Mouse (Mus musculus) neural tube, embryonic 15.5 days (tissue): ENCODE data around the gene Atox1. TPM values are rescaled to one million over a fixed set of nuclear protein-coding genes. Genes with fewer than 3 reads are reported as not detected.
"Not testable (repeated sequence)": the region's sequence is repeated elsewhere in the genome, so short reads cannot be mapped to it uniquely, and the experiment has no call there.

Experiments used
- ATAC-seq: fragments of 200-750 bp; cut with Nextera tagmentation; 2 replicates; pipeline ENCODE4 v1.8.0; 2017; ENCODE audit warnings: mild to moderate bottlenecking, moderate TSS enrichment, moderate library complexity; ENCODE audit not compliant: low FRiP score
- H3K27ac ChIP-seq: fragments of 300-500 bp; sonication (generic); replicated peaks from 2 replicates; pipeline ENCODE4 v1.5.1; 2015; ENCODE audit warnings: mild to moderate bottlenecking, inconsistent platforms
- H3K27me3 ChIP-seq: fragments of 300-500 bp; sonication (generic); replicated peaks from 2 replicates; pipeline ENCODE4 v1.6.1; 2015; ENCODE audit warnings: inconsistent platforms
- H3K36me3 ChIP-seq: fragments of 300-500 bp; sonication (generic); 2 replicates; pipeline ENCODE4 v1.6.1; 2015; ENCODE audit warnings: inconsistent platforms
- H3K4me1 ChIP-seq: fragments of 300-500 bp; sonication (generic); 2 replicates; pipeline ENCODE4 v1.6.1; 2015; ENCODE audit warnings: inconsistent platforms
- H3K4me2 ChIP-seq: fragments of 300-500 bp; sonication (generic); 2 replicates; pipeline ENCODE4 v1.6.1; 2015; ENCODE audit warnings: inconsistent platforms, mild to moderate bottlenecking, moderate library complexity
- H3K4me3 ChIP-seq: fragments of 300-500 bp; sonication (generic); replicated peaks from 2 replicates; pipeline ENCODE4 v1.5.1; 2015; ENCODE audit warnings: mild to moderate bottlenecking, inconsistent platforms
- H3K9ac ChIP-seq: fragments of 300-500 bp; sonication (generic); replicated peaks from 2 replicates; pipeline ENCODE4 v1.6.1; 2015; ENCODE audit warnings: mild to moderate bottlenecking, inconsistent platforms
- H3K9me3 ChIP-seq: fragments of 300-500 bp; sonication (generic); replicated peaks from 2 replicates; pipeline ENCODE4 v1.6.1; 2016; ENCODE audit warnings: inconsistent platforms
- WGBS: fragments of 180-500 bp; shearing (Covaris S2); methylation state at CpG from one replicate; pipeline ENCODE4 v1.1.7; 2015; ENCODE audit warnings: mixed read lengths; 5-methylcytosine and 5-hydroxymethylcytosine counted together
- polyA plus RNA-seq: library from polyadenylated mRNA; unstranded; fragments of >200 nt; fragmentation: Nextera tagmentation; extraction: Ambion mirVana; gene quantifications from 2 replicates; pipeline ENCODE4 v1.2.1, GENCODE M21; 2015

Gene Atox1
- polyA plus RNA-seq, 1 experiment from 2014 or later, result 338 TPM

DNA sequence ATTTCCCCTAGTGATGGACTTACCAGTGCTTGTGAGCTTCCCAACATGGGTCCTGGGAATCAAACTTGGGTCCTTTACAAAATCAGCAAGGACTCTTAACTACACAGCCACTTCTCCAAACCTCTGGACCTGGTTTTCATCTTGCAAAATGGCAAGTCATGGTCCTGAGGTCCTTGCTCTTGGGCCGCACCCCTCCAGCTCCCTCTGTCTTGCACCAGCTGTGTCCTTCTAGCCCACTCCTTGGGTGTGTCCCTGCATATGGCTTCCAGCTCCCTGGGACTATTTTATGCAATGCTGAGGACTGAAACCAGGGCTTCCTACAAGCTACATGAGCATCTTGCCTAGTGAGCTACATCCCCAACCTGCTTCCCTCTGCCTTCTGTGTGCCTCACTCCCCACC, 38.1 kb downstream of the Atox1 start, which contains the start of gene Sparc:
Sparc (minus strand) TSS at position 206 of the 400 bp plus-strand sequence.
- H3K4me1 ChIP-seq, result peaks cover 41% of the 10 kb centered on the region
- peak within 1 kb of the TSS; percentile 51; the same call in 1 of the 2 replicates for H3K27ac ChIP-seq
- H3K4me2 ChIP-seq, result no peak within 1 kb of the TSS
- H3K36me3 ChIP-seq, result no peaks in the 10 kb centered on the region
- WGBS, result 96% methylated on average over 1 of the region's 1 CpGs
- no peak within 1 kb of the TSS for H3K4me3 ChIP-seq
- no peaks in the 10 kb centered on the region for H3K9me3 ChIP-seq
- no peaks in the 10 kb centered on the region for H3K27me3 ChIP-seq
- ATAC-seq, result no peak
- H3K9ac ChIP-seq, result no peak within 1 kb of the TSS

DNA sequence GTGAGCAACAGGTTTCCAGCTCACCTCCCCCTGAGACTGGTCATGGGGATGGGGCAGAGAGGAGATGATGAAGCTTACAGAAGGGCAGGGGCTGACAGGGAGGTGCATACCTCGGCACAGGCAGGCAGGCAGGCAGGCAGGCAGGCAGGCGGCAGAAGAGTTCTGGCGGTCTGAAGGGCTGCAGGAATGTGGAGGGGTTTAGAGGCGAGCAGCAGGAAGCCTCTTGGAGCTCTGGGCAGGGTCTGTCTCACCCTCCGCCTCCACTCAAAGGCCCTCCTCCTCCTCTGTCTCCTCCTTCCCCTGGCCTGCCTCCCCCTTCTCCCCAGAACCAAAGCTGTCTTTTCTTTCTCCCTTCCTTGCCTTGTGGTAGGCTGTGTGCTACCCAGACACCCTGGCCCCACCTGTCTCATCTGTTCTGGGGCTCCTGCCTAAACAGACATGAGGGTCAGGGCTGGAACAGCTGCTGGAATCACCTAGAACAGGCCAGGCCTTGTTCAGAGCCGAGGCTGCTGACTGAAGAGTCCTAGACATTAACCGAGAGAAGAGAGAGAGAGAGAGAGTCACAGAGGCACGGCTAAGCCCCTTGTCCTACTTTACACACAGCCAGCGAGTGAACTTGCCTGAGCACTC, 41.2 kb downstream of the Atox1 start:
- Histone ChIP-seq H3K27ac (peak overlapping the region; percentile 80), H3K4me3 (peak overlapping the region; percentile 42), H3K9me3 (no peaks in the 10 kb centered on the region), H3K27me3 (no peaks in the 10 kb centered on the region), H3K4me2 (peak overlapping the region; percentile 56), H3K4me1 (peaks cover 48% of the 10 kb centered on the region), H3K36me3 (no peaks in the 10 kb centered on the region), H3K9ac (peak overlapping the region; percentile 31)
- 11% methylated on average over 9 of the region's 9 CpGs for WGBS
- peak; percentile 67 for ATAC-seq

DNA sequence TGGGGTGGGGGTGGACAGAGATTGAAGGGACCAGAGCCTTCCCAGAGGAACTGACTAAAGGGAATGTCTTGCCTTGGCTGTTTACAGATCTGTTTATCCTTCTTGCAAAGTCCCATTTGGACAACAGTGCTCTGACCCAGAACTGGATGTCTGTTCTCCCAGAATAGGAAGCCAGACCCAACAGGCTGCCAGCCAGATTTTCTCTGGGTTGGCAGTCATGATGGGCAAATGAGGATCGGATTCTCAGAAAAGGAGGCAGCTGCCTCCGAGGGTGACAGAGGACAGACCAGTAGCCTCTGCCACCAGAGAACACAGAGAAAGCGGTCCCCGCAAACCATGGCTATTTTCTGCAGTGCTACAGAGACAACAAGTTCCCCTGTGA, 41.8 kb downstream of the Atox1 start:
- Histone ChIP-seq H3K4me1 (peaks cover 44% of the 10 kb centered on the region), H3K4me2 (peak overlapping the region; percentile 56), H3K27ac (peak overlapping the region; percentile 80), H3K9me3 (no peaks in the 10 kb centered on the region), H3K27me3 (no peaks in the 10 kb centered on the region), H3K4me3 (peak overlapping the region; percentile 42), H3K36me3 (no peaks in the 10 kb centered on the region), H3K9ac (peak overlapping the region; percentile 31)
- 0 out of 2 replicates have a peak, but pooled peaks have one; percentile 11 for ATAC-seq
- 11% methylated on average over 4 of the region's 4 CpGs for WGBS

DNA sequence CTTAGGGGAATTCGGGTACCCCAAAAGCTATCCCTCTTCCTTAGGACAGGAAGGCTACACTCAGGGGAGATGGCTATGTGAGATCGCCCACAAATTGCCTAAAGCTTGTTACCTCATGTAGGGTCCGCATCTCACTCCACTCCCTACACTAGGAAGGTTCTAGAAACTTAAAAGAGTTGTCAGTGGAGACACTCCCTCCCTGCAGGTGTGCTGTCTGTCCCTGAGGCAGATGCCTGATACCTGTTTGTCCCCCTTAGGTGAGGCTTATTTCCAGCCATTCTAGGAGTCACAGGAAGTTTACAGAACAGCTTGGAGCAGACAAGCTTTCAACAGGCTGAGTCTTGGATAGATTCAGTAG, 42.4 kb downstream of the Atox1 start:
- no peaks in the 10 kb centered on the region for H3K36me3 ChIP-seq
- 13% methylated on average over 3 of the region's 3 CpGs for WGBS
- peak overlapping the region; percentile 42 for H3K4me3 ChIP-seq
- peak overlapping the region; percentile 80 for H3K27ac ChIP-seq
- H3K27me3 ChIP-seq, result no peaks in the 10 kb centered on the region
- no peaks in the 10 kb centered on the region for H3K9me3 ChIP-seq
- H3K9ac ChIP-seq, result peak overlapping the region; percentile 31
- no peak for ATAC-seq
- peak overlapping the region; percentile 56 for H3K4me2 ChIP-seq
- peaks cover 38% of the 10 kb centered on the region for H3K4me1 ChIP-seq

DNA sequence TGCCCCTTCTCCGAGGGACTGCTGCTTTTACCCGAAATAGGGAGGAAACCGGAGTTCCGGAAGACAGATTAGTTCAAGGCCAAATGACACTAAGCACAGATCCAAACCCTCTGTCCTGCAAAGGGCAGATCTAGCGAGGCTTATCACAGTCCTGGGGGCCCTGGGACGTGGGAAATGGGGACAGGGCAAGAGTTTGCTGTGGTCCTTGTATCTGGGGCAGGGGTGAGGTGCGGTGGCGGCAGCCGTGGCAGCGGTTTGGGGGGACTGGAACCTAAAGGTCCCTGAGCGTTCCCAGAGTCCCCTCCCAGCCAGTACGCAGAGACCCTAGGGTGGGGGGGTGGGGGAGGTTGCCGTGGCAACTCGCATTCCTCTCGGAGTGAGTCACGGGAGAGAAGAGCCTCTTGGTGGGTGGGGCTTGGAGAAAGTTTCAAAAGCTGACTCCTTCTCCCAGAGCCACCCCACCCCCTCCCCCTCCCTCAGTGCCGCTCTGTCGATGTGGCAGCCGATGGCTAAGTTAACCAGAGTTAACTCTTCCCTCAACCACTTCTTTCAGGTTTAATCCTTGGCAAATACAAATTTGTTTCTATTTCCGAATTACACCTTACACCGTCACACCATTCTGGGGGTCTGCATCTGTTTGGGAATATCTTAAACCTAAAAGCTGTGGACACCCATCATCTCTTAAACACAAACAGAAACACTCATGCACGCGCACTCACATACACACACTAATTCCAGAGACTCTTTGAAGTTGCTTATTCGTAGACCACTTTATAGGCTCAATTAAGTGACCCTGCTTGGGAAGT, 42.9 kb downstream of the Atox1 start:
- Histone ChIP-seq H3K27ac (peak overlapping the region; percentile 80), H3K9ac (peak overlapping the region; percentile 46), H3K4me2 (peak overlapping the region; percentile 56), H3K27me3 (no peaks in the 10 kb centered on the region), H3K4me3 (peak overlapping the region; percentile 42), H3K9me3 (no peaks in the 10 kb centered on the region), H3K4me1 (peaks cover 35% of the 10 kb centered on the region), H3K36me3 (no peaks in the 10 kb centered on the region)
- ATAC-seq, result peak; percentile 73; the same call in 1 of the 2 replicates
- 3% methylated on average over 21 of the region's 24 CpGs for WGBS

DNA sequence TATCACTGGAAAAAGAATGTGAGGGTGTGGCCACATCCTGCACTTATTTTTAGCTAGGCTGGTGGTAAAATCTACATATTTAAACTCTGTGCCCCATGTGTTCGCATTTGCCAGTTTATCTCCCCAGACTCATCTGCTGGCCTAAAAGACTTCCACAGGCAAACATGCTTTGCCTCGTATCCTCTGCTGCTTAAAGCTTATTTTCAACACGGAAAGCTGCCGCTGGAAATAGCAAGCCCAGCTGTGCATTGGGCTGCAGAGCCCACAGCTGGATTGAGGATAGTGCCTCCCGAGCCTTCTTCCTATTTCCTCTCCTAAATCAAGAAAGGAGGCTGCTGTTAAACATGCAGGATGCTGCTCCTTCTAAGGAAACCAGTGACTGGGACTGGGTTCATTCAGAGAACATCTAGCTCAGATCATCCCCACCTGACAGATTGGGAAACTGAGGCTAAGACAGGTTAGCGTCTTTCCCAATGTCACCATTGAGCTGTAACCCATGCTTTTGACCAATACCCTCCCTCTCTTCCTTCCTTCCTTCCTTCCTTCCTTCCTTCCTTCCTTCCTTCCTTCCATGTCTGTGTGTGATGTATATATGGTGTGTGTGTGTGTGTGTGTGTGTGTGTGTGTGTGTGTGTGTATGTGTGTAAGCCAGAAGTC, 44.3 kb downstream of the Atox1 start:
- no peak for ATAC-seq
- H3K4me3 ChIP-seq, result no peak overlapping the region
- WGBS, result 66% methylated on average over 6 of the region's 6 CpGs

DNA sequence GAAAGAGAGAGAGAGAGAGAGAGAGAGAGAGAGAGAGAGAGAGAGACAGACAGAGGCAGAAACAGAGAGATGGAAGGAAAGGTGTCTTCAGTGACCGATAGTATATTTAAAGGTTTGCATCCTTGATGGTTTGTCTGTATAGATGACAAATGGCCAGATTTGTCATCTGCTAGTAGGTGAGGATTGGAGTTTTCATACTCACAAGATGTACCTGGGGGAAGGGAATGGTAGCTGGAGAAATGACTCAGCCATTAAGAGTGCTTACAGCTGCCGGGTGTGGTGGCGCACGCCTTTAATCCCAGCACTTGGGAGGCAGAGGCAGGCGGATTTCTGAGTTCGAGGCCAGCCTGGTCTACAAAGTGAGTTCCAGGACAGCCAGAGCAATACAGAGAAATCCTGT, 45.3 kb downstream of the Atox1 start:
- not testable (repeated sequence) for H3K9ac ChIP-seq, H3K9me3 ChIP-seq, H3K27me3 ChIP-seq, H3K4me2 ChIP-seq, ATAC-seq, H3K4me3 ChIP-seq, H3K36me3 ChIP-seq, H3K27ac ChIP-seq
- 91% methylated on average over 6 of the region's 6 CpGs for WGBS
- H3K4me1 ChIP-seq, result peaks cover 35% of the 10 kb centered on the region

More for the DNA sequence above, 44.3 kb downstream of the Atox1 start:
- Histone ChIP-seq H3K27ac (no peak overlapping the region), H3K9ac (0 out of 2 replicates have a peak overlapping the region, but pooled peaks have one; percentile 10), H3K27me3 (no peaks in the 10 kb centered on the region), H3K9me3 (no peaks in the 10 kb centered on the region), H3K4me2 (peak overlapping the region; percentile 56), H3K4me1 (peaks cover 35% of the 10 kb centered on the region), H3K36me3 (no peaks in the 10 kb centered on the region)

DNA sequence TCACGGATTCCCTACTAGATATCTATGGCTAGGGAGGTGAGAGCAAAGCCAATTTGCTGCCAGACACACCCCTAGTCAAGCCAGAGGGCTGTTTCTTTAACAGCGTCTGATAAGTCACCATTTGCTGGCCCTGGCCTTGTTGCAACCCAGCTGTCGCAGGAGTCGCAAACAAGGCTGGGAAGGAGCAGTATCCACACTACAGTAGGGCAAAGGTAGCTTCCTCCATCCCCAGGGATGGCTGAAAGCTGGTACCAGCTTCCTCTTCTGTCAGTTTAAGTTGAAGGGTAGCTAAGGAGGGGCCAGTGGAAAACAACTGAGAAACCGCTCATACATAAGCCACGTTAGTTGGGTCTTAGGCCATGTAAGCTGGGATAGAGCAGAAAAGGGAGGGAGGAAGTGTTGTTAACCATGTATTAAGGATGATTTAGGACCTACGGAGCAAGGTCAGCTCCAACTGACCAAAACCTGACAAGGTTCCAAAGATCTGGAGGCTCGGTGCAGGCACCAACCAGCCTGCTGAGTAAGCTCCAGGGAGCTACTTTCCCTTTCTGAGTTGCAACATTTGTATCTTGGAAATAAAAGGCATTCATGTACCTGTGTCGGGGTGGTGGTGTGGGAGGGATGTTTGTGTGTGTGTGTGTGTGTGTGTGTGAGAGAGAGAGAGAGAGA, 45.9 kb downstream of the Atox1 start:
- ATAC-seq, result no peak
- Histone ChIP-seq H3K9me3 (no peaks in the 10 kb centered on the region), H3K4me1 (peaks cover 32% of the 10 kb centered on the region), H3K27me3 (no peaks in the 10 kb centered on the region), H3K36me3 (no peaks in the 10 kb centered on the region), H3K27ac (0 out of 2 replicates have a peak overlapping the region, but pooled peaks have one; percentile 5), H3K4me3 (no peak overlapping the region), H3K4me2 (peak overlapping the region; percentile 29), H3K9ac (no peak overlapping the region)
- 64% methylated on average over 9 of the region's 9 CpGs for WGBS

DNA sequence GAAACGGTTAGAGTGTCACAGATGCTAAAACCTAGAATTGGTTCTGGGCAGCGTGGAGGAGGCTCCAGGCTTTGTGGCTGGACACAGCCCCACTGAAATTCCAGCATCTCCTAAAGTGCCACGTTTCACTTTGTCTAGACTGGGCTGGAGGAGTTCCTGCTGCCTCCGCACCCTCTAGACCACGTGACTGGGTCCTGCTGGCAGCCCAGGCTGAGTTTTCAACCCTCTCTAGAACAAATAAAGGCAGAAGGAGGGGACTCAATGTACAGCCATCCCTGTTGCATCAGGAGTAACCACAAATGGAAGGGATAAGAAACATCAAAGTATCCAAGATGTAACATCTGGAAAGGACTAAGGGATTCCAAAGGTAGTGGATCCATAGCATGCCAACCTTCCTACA, 46.7 kb downstream of the Atox1 start:
- Histone ChIP-seq H3K9me3 (no peaks in the 10 kb centered on the region), H3K27me3 (no peaks in the 10 kb centered on the region), H3K4me1 (peaks cover 23% of the 10 kb centered on the region), H3K4me2 (no peak overlapping the region), H3K9ac (no peak overlapping the region), H3K4me3 (no peak overlapping the region), H3K36me3 (no peaks in the 10 kb centered on the region), H3K27ac (no peak overlapping the region)
- WGBS, result 75% methylated on average over 5 of the region's 5 CpGs
- ATAC-seq, result no peak

DNA sequence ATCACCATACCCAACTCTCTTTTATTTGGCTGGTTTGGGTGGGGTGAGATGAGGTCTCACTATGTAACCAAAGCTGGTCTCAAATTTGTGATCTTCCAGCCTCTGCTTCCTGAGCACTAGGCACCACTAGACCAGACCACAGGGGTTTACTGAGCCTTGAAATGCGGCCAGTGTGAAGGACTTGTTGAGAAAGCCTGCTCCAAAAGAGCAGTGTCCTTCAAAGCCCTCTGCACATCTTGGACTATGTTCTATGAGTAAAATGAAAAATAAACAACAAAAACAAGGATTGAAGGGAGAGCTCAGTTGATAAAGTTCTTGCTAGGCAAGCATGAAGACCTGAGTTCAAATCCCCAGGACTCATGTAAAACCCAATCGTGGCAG, 47.6 kb downstream of the Atox1 start:
- no peak for ATAC-seq
- Histone ChIP-seq H3K4me3 (no peak overlapping the region), H3K4me1 (peaks cover 19% of the 10 kb centered on the region), H3K27ac (no peak overlapping the region), H3K27me3 (no peaks in the 10 kb centered on the region), H3K9ac (no peak overlapping the region), H3K4me2 (no peak overlapping the region), H3K36me3 (peaks cover 2% of the 10 kb centered on the region; the same call in 1 of the 2 replicates), H3K9me3 (no peaks in the 10 kb centered on the region)
- WGBS, result 92% methylated on average over 2 of the region's 2 CpGs

DNA sequence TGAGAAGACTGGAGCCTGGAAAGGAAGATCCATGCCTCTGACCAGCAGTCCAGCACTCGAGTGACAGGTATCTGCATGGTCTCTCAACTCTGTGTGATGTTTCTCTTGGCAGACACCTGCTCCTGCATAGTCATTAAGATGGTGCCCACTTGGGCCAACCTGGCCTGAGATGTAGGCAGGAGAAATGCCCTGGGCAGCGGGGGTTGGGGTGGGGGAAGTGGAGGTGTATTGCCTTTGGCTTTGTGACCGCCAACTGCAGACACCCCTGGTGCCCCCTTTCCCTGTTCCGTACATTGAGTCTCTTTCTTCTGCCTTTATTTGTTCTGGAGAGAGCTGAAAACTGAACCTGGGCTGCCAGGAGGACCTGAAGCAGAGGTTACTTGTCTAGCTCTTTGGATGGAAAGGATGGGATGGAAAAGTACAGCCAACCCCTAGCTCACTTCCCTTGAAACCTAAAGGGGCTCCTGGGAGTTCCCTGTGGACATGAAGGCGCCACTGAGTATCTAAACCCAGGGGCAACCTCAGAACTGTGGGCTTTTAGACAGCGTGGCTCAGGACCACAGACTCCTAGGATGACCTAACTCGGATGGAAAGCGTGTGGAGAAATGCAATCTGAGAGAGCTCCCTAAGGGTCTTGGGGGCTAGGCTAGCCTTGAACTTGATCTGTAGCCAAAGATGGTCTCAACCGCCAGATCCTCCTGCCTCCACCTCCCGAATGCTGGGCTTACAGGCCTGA, 48.2 kb downstream of the Atox1 start:
- WGBS, result 96% methylated on average over 10 of the region's 10 CpGs
- Histone ChIP-seq H3K4me3 (no peak overlapping the region), H3K36me3 (peaks cover 2% of the 10 kb centered on the region; the same call in 1 of the 2 replicates), H3K9ac (no peak overlapping the region), H3K4me1 (peaks cover 14% of the 10 kb centered on the region), H3K9me3 (no peaks in the 10 kb centered on the region), H3K4me2 (no peak overlapping the region), H3K27ac (no peak overlapping the region), H3K27me3 (no peaks in the 10 kb centered on the region)
- no peak for ATAC-seq
